Mouse (Mus musculus): ENCODE data around the gene Gm45140.

- no peak for TF ChIP-seq POLR2A (IDR thresholded peaks at IDR 0.05; ENCODE audit: insufficient read depth, low read depth, low read length)
- TF ChIP-seq CTCF (IDR thresholded peaks at IDR 0.05; ENCODE audit: insufficient read depth, low read depth, low read length): no peak
Measured at GRCm38 (mm10) chr6:87778294-87779173, 57.1 kb downstream of the Gm45140 start.

Data from olfactory bulb, adult 2 months (tissue).